Mouse (Mus musculus): ENCODE results near the gene Spg20. TPM values are rescaled to one million over a fixed set of nuclear protein-coding genes. Genes with fewer than 3 reads are reported as not detected.

The Spg20 gene
- total and polyA plus RNA-seq, 3 experiments, result 18.5 to 23.3 TPM; not detected in 1

DNA sequence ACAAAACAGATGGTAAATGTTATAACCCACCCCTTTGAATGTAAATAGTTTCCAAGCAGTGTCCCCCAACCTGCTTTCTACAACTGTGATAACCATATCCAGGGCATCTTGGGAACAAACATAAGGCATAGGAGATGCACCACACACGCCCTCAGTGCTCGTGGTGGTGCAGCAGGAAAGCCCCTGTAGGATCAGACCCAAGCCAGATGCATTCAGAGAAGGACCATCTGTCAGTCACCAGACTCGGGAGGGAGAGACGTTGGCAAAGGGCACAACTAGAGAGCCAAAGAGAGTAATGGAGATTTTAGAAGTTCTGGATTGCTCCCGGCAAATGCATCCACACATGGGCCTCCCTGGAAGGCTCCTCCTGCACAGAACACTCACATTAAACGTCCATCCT, 27.1 kb upstream of the Spg20 start:
- H3K9ac ChIP-seq (ENCODE audit: control insufficient read depth, low read depth, low read length, poor library complexity, severe bottlenecking), result no peak overlapping the region
- 0 out of 4 replicates have a peak, but pooled peaks cover 0 to 2% of the 10 kb centered on the region in 2 experiments for H3K36me3 ChIP-seq (ENCODE audit: control insufficient read depth in 1 of 2, insufficient read depth in 2 of 2, low read length in 2 of 2)
- no peak for DNase-seq (ENCODE audit: low read depth, low spot score)
- peaks cover 6% of the 10 kb centered on the region in 2 experiments; a peak in 2 of 4 replicates for H3K4me1 ChIP-seq (ENCODE audit: control insufficient read depth in 1 of 2, insufficient read depth in 2 of 2, low read length in 2 of 2)
- H3K27ac ChIP-seq (ENCODE audit: control insufficient read depth, low read depth, low read length), result no peak overlapping the region
- H3K4me3 ChIP-seq (ENCODE audit: control insufficient read depth in 1 of 2, insufficient read depth in 1 of 2, low read depth in 2 of 2, low read length in 2 of 2), result no peak overlapping the region
- no peaks in the 10 kb centered on the region; a peak in 2 of 4 replicates for H3K27me3 ChIP-seq (ENCODE audit: control insufficient read depth in 1 of 2, insufficient read depth in 2 of 2, low read length in 2 of 2)
- no peaks in the 10 kb centered on the region for H3K9me3 ChIP-seq (replicated peaks; ENCODE audit: insufficient read depth, low read length)
- TF ChIP-seq TAL1 (IDR thresholded peaks at IDR 0.05; ENCODE audit: low read length) (no peak), BHLHE40 (IDR thresholded peaks at IDR 0.05; ENCODE audit: borderline replicate concordance, low read depth, low read length) (no peak), ZMIZ1 (IDR thresholded peaks at IDR 0.05; ENCODE audit: low read depth, low read length) (no peak), KAT2A (conservative IDR thresholded peaks at IDR 0.05; ENCODE audit: low read depth, low read length) (no peak), RAD21 (IDR thresholded peaks at IDR 0.05; ENCODE audit: low read depth, low read length) (no peak), JUND (IDR thresholded peaks at IDR 0.05; ENCODE audit: low read depth, low read length) (no peak), ZNF384 (IDR thresholded peaks at IDR 0.05; ENCODE audit: low read depth, low read length) (no peak), MEF2A (IDR thresholded peaks at IDR 0.05; ENCODE audit: extremely low read depth, insufficient replicate concordance, low read depth, low read length, poor library complexity, severe bottlenecking) (no peak), MYB (IDR thresholded peaks at IDR 0.05; ENCODE audit: low read depth, low read length) (no peak), E2F4 (IDR thresholded peaks at IDR 0.05; ENCODE audit: borderline replicate concordance, low read depth, low read length) (no peak), ZC3H11A (IDR thresholded peaks at IDR 0.05; ENCODE audit: low read depth, low read length) (no peak)
- no peaks in the 10 kb centered on the region for H3K79me2 ChIP-seq (ENCODE audit: control insufficient read depth, insufficient read depth, low read length, poor library complexity)

DNA sequence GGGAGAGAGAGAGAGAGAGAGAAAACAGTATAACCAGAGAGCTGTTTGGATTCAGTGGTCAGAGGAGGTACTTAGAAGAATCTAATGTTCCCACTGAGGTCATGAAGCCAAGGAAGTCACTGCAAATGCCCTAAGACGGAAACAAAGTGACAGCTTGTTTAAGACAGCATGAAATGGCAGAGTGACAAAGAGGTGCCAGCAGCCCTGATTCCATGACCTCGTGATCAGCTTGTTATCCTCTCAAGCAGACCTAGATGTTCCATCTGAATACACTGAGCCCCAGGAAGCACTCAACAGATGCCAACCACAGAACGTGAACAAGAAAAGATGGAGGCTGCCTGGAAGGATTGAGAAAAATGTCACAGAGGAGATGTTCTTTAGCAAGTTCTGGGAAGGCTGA, 26.2 kb upstream of the Spg20 start:
- H3K27ac ChIP-seq (ENCODE audit: control insufficient read depth, low read depth, low read length), result no peak overlapping the region

More for the DNA sequence above, 26.2 kb upstream of the Spg20 start:
- Histone ChIP-seq H3K36me3 (ENCODE audit: control insufficient read depth in 1 of 2, insufficient read depth in 2 of 2, low read length in 2 of 2) (0 out of 4 replicates have a peak, but pooled peaks cover 0 to 2% of the 10 kb centered on the region in 2 experiments), H3K4me3 (ENCODE audit: control insufficient read depth in 1 of 2, insufficient read depth in 1 of 2, low read depth in 2 of 2, low read length in 2 of 2) (no peak overlapping the region), H3K9ac (ENCODE audit: control insufficient read depth, low read depth, low read length, poor library complexity, severe bottlenecking) (no peak overlapping the region), H3K27me3 (ENCODE audit: control insufficient read depth in 1 of 2, insufficient read depth in 2 of 2, low read length in 2 of 2) (no peaks in the 10 kb centered on the region; a peak in 2 of 4 replicates), H3K4me1 (ENCODE audit: control insufficient read depth in 1 of 2, insufficient read depth in 2 of 2, low read length in 2 of 2) (peaks cover 6% of the 10 kb centered on the region in 2 experiments; a peak in 2 of 4 replicates), H3K79me2 (ENCODE audit: control insufficient read depth, insufficient read depth, low read length, poor library complexity) (no peaks in the 10 kb centered on the region), H3K9me3 (replicated peaks; ENCODE audit: insufficient read depth, low read length) (no peaks in the 10 kb centered on the region)
- no peak for TF ChIP-seq CTCF (IDR thresholded peaks at IDR 0.05 in 2 of 3, conservative IDR thresholded peaks at IDR 0.05 in 1 of 3; ENCODE audit: control insufficient read depth in 1 of 3, insufficient read depth in 1 of 3, low read depth in 2 of 3, low read length in 3 of 3, poor library complexity in 1 of 3, severe bottlenecking in 1 of 3)
- TF ChIP-seq CHD1 (IDR thresholded peaks at IDR 0.05; ENCODE audit: low read depth, low read length), result no peak
- no peak for TF ChIP-seq ETS1 (IDR thresholded peaks at IDR 0.05; ENCODE audit: low read depth, low read length)
- no peak for TF ChIP-seq MYB (IDR thresholded peaks at IDR 0.05; ENCODE audit: low read depth, low read length)
- no peak for TF ChIP-seq MYC (IDR thresholded peaks at IDR 0.05; ENCODE audit: low read depth, low read length)
- TF ChIP-seq BHLHE40 (IDR thresholded peaks at IDR 0.05; ENCODE audit: borderline replicate concordance, low read depth, low read length), result no peak
- no peak for TF ChIP-seq ZKSCAN1 (IDR thresholded peaks at IDR 0.05; ENCODE audit: low read depth, low read length)
- TF ChIP-seq KAT2A (conservative IDR thresholded peaks at IDR 0.05; ENCODE audit: low read depth, low read length), result no peak
- no peak for TF ChIP-seq NELFE (IDR thresholded peaks at IDR 0.05; ENCODE audit: low read depth, low read length)
- TF ChIP-seq HCFC1 (IDR thresholded peaks at IDR 0.05; ENCODE audit: low read depth, low read length), result no peak
- TF ChIP-seq USF1 (IDR thresholded peaks at IDR 0.05; ENCODE audit: low read depth, low read length), result no peak
- TF ChIP-seq POLR2A (IDR thresholded peaks at IDR 0.05; ENCODE audit: control insufficient read depth in 1 of 2, insufficient read depth in 1 of 2, low read depth in 1 of 2, low read length in 2 of 2, poor library complexity in 1 of 2), result no peak
- no peak for TF ChIP-seq CHD2 (IDR thresholded peaks at IDR 0.05; ENCODE audit: low read length)
- TF ChIP-seq USF2 (IDR thresholded peaks at IDR 0.05; ENCODE audit: borderline replicate concordance in 1 of 2, insufficient read depth in 1 of 2, low read depth in 1 of 2, low read length in 2 of 2), result no peak
- no peak for TF ChIP-seq POLR2AphosphoS5 (IDR thresholded peaks at IDR 0.05; ENCODE audit: borderline replicate concordance, low read depth, low read length)
- TF ChIP-seq MAFK (IDR thresholded peaks at IDR 0.05; ENCODE audit: borderline replicate concordance, low read depth, low read length), result no peak
- no peak for TF ChIP-seq ZC3H11A (IDR thresholded peaks at IDR 0.05; ENCODE audit: low read depth, low read length)
- no peak for TF ChIP-seq GABPA (IDR thresholded peaks at IDR 0.05; ENCODE audit: low read depth, low read length)
- TF ChIP-seq UBTF (IDR thresholded peaks at IDR 0.05; ENCODE audit: borderline replicate concordance, insufficient read depth, low read depth, low read length), result no peak
- DNase-seq (ENCODE audit: low read depth, low spot score), result no peak
